ENCODE assay signal across 16 mouse cellular contexts in the genomic region with DNA sequence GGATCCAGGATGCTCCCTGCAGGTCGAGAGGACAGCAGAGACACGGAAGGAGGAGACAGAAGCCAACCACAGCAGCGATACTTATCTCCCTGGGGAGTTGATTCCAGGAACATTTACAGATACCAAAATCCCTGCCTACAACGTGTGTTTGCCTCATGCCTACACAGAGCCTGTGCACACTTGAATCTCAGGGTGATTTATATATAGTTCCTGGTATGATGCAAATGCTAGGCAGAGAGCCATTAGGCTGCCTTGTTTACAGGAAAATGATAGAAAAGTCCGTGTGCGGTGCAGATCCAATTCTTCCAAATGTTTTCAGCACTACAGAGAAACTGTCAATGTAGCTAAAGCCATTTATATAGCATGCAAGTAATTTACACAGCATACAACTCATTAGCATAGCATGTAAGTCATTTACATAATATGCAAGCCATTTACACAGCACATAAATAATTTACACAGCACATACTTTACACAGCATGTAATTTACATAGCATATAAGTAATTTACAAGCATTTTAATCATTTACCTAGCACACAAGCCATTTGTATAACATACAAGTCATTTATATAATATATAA. TPM values are rescaled to one million over a fixed set of nuclear protein-coding genes. Genes with fewer than 3 reads are reported as not detected.
DNase-seq lines count a peak whose midpoint lies in the region; ATAC-seq lines count a peak whose summit lies in the region.
"Had no signal": no experiment of that assay in that cellular context is flagged by ENCODE, and none has a peak within 500 bp of the region (broad histone marks: within the 10 kb centered on the region; RNA-seq: fewer than 3 reads in every experiment).

No protein-coding gene starts in this region.

- peak; percentile 17 to 68 for DNase-seq in layer of hippocampus, adult 18-20 months (ENCODE audit: low spot score in 2 of 2)
- DNase-seq in layer of hippocampus, postnatal 36 days = no peak
- peak; percentile 68 for DNase-seq in NIH3T3 (ENCODE audit: low read depth)
- peak; percentile 34 to 54 for DNase-seq in right cerebral cortex, postnatal 10 days (ENCODE audit: low spot score in 2 of 2)
- DNase-seq in kidney, postnatal 14 days = no peak
- DNase-seq in thymus, postnatal 14 days = no peak
- DNase-seq: cerebellum, adult 2 months; lung, adult 2 months had no signal

- peak; percentile 57 for ATAC-seq in forebrain, embryonic 16.5 days
- no peak for ATAC-seq in forebrain, embryonic 12.5 days (ENCODE audit: low FRiP score)
- ATAC-seq: intestine, postnatal 0 days had no signal

- H3K36me3 ChIP-seq in forebrain, embryonic 16.5 days (ENCODE audit: control insufficient read depth, insufficient read depth) = no peaks in the 10 kb centered on the region
- no peaks in the 10 kb centered on the region for H3K36me3 ChIP-seq in forebrain, embryonic 12.5 days (replicated peaks)
- H3K36me3 ChIP-seq: embryonic facial prominence, embryonic 15.5 days; hindbrain, embryonic 15.5 days; midbrain, embryonic 12.5 days had no signal

- no peak overlapping the region for H3K9ac ChIP-seq in forebrain, embryonic 16.5 days (replicated peaks; ENCODE audit: low read depth, low read length)
- H3K9ac ChIP-seq in forebrain, embryonic 12.5 days = no peak overlapping the region
- H3K9ac ChIP-seq: embryonic facial prominence, embryonic 15.5 days; hindbrain, embryonic 15.5 days; midbrain, embryonic 12.5 days had no signal

- 55% methylated on average over 6 of the region's 6 CpGs for WGBS in forebrain, embryonic 16.5 days
- WGBS in forebrain, embryonic 12.5 days = 76% methylated on average over 6 of the region's 6 CpGs

- no peak overlapping the region for H3K27ac ChIP-seq in forebrain, embryonic 16.5 days (ENCODE audit: low read length)
- H3K27ac ChIP-seq in forebrain, embryonic 12.5 days = no peak overlapping the region
- H3K27ac ChIP-seq: embryonic facial prominence, embryonic 15.5 days; hindbrain, embryonic 15.5 days; kidney, postnatal 0 days; macrophage; midbrain, embryonic 12.5 days had no signal

- H3K27me3 ChIP-seq in forebrain, embryonic 16.5 days (replicated peaks; ENCODE audit: control insufficient read depth, insufficient read depth, low read length) = no peaks in the 10 kb centered on the region
- H3K27me3 ChIP-seq in forebrain, embryonic 12.5 days = no peaks in the 10 kb centered on the region
- H3K27me3 ChIP-seq: embryonic facial prominence, embryonic 15.5 days; hindbrain, embryonic 15.5 days; midbrain, embryonic 12.5 days had no signal

- H3K4me2 ChIP-seq in forebrain, embryonic 16.5 days (ENCODE audit: low read length) = no peak overlapping the region
- H3K4me2 ChIP-seq in forebrain, embryonic 12.5 days = no peak overlapping the region
- H3K4me2 ChIP-seq: embryonic facial prominence, embryonic 15.5 days; hindbrain, embryonic 15.5 days; midbrain, embryonic 12.5 days had no signal

- H3K4me3 ChIP-seq in forebrain, embryonic 16.5 days (replicated peaks; ENCODE audit: low read length) = no peak overlapping the region
- no peak overlapping the region for H3K4me3 ChIP-seq in forebrain, embryonic 12.5 days (replicated peaks)
- H3K4me3 ChIP-seq: embryonic facial prominence, embryonic 15.5 days; hindbrain, embryonic 15.5 days; midbrain, embryonic 12.5 days had no signal

- no peaks in the 10 kb centered on the region for H3K9me3 ChIP-seq in forebrain, embryonic 16.5 days (ENCODE audit: control insufficient read depth, low read length)
- no peaks in the 10 kb centered on the region for H3K9me3 ChIP-seq in forebrain, embryonic 12.5 days
- H3K9me3 ChIP-seq: embryonic facial prominence, embryonic 15.5 days; hindbrain, embryonic 15.5 days; midbrain, embryonic 12.5 days had no signal

- no peaks in the 10 kb centered on the region for H3K4me1 ChIP-seq in forebrain, embryonic 16.5 days (replicated peaks; ENCODE audit: control insufficient read depth, insufficient read depth, low read length)
- H3K4me1 ChIP-seq in forebrain, embryonic 12.5 days = no peaks in the 10 kb centered on the region
- H3K4me1 ChIP-seq: hindbrain, embryonic 15.5 days; midbrain, embryonic 12.5 days had no signal

RNA-seq across cellular contexts. Expression of gene Acacb, which starts 16.9 kb away (rescaled TPM):
- polyA plus RNA-seq in forebrain, embryonic 16.5 days (2015; fragmentation: Nextera tagmentation; extraction: Ambion mirVana) = 1.2 and 2.9 TPM in 2 replicates
- polyA plus RNA-seq in forebrain, embryonic 12.5 days (2016; fragmentation: Nextera tagmentation; extraction: Ambion mirVana) = 1.7 and 1.9 TPM in 2 replicates
- total RNA-seq in layer of hippocampus, adult 18-20 months (2021) = 1 to 10 TPM; 6.4 to 6.5 TPM
- 1 to 10 TPM; 4.8 to 6.5 TPM for total RNA-seq in layer of hippocampus, postnatal 36 days (2021)

RNA-seq across cellular contexts. Expression of gene Ung, which starts 33.0 kb away (rescaled TPM):
- 19.1 TPM in 2 replicates for polyA plus RNA-seq in forebrain, embryonic 16.5 days (2015; fragmentation: Nextera tagmentation; extraction: Ambion mirVana)
- polyA plus RNA-seq in forebrain, embryonic 12.5 days (2016; fragmentation: Nextera tagmentation; extraction: Ambion mirVana) = 64.4 and 69.6 TPM in 2 replicates
- 1 to 10 TPM; 2.0 to 2.6 TPM for total RNA-seq in layer of hippocampus, adult 18-20 months (2021)
- 1 to 10 TPM; 2.0 to 3.6 TPM for total RNA-seq in layer of hippocampus, postnatal 36 days (2021)

RNA-seq across cellular contexts. Expression of gene Alkbh2, which starts 35.2 kb away (rescaled TPM):
- 5.3 and 6.4 TPM in 2 replicates for polyA plus RNA-seq in forebrain, embryonic 16.5 days (2015; fragmentation: Nextera tagmentation; extraction: Ambion mirVana)
- 10.9 and 11.3 TPM in 2 replicates for polyA plus RNA-seq in forebrain, embryonic 12.5 days (2016; fragmentation: Nextera tagmentation; extraction: Ambion mirVana)
- 1 to 10 TPM; 4.6 TPM for total RNA-seq in layer of hippocampus, adult 18-20 months (2021)
- total RNA-seq in layer of hippocampus, postnatal 36 days (2021) = 1 to 10 TPM; 5.8 to 5.9 TPM

Comparison
In these comparisons a context has a peak if more than half of its experiments do, and no peak if none do; other contexts are left out.
1. DNase-seq: peak in layer of hippocampus, adult 18-20 months (2 of 2), NIH3T3 (single experiment) and right cerebral cortex, postnatal 10 days (2 of 2); none in layer of hippocampus, postnatal 36 days (0 of 2), kidney, postnatal 14 days (single experiment) and thymus, postnatal 14 days (single experiment).